Mouse (Mus musculus): ENCODE measurements at regions not wholly inside any gene's neighbourhood (a gene's known extent, or its start where the extent isn't known, plus 50 kb on each side); places are given as distances from the start of the nearest gene placed in this dataset.

GRCm38 (mm10) chr2:128374926-128375325 is 216.1 kb upstream of the Spdye4c start:
- WGBS, result 95% methylated on average over 5 of the region's 5 CpGs
- peaks cover 3% of the 10 kb centered on the region; the same call in 1 of the 2 replicates for H3K4me1 ChIP-seq (replicated peaks; ENCODE audit: control insufficient read depth, insufficient read depth, low read length)
- DNase-seq, result no peak

GRCm38 (mm10) chr2:128375827-128376226 is 215.2 kb upstream of the Spdye4c start:
- WGBS, result 90% methylated on average over 3 of the region's 3 CpGs
- Histone ChIP-seq H3K4me1 (replicated peaks; ENCODE audit: control insufficient read depth, insufficient read depth, low read length) (peaks cover 3% of the 10 kb centered on the region; the same call in 1 of the 2 replicates), H3K4me3 (ENCODE audit: control insufficient read depth, insufficient read depth, low read length) (no peak overlapping the region), H3K27ac (ENCODE audit: control insufficient read depth, insufficient read depth, low read length) (no peak overlapping the region), H3K36me3 (ENCODE audit: control insufficient read depth, insufficient read depth, low read length) (no peaks in the 10 kb centered on the region), H3K27me3 (ENCODE audit: control insufficient read depth, insufficient read depth, low read length) (no peaks in the 10 kb centered on the region)
- no peak for DNase-seq
- TF ChIP-seq CTCF (IDR thresholded peaks at IDR 0.05; ENCODE audit: borderline replicate concordance, control insufficient read depth, extremely low read depth, insufficient read depth, low read length, poor library complexity) (no peak), POLR2A (IDR thresholded peaks at IDR 0.05; ENCODE audit: control insufficient read depth, extremely low read depth, insufficient read depth, low read length, poor library complexity) (no peak)

More at GRCm38 (mm10) chr2:128374926-128375325, 216.1 kb upstream of the Spdye4c start:
- TF ChIP-seq POLR2A (IDR thresholded peaks at IDR 0.05; ENCODE audit: control insufficient read depth, extremely low read depth, insufficient read depth, low read length, poor library complexity), result no peak
- TF ChIP-seq CTCF (IDR thresholded peaks at IDR 0.05; ENCODE audit: borderline replicate concordance, control insufficient read depth, extremely low read depth, insufficient read depth, low read length, poor library complexity), result no peak
- H3K36me3 ChIP-seq (ENCODE audit: control insufficient read depth, insufficient read depth, low read length), result no peaks in the 10 kb centered on the region
- no peaks in the 10 kb centered on the region for H3K27me3 ChIP-seq (ENCODE audit: control insufficient read depth, insufficient read depth, low read length)
- H3K4me3 ChIP-seq (ENCODE audit: control insufficient read depth, insufficient read depth, low read length), result no peak overlapping the region
- H3K27ac ChIP-seq (ENCODE audit: control insufficient read depth, insufficient read depth, low read length), result no peak overlapping the region

- DNase-seq, result no peak
- no peak overlapping the region for H3K4me3 ChIP-seq (ENCODE audit: control insufficient read depth, insufficient read depth, low read length)
- no peaks in the 10 kb centered on the region for H3K36me3 ChIP-seq (ENCODE audit: control insufficient read depth, insufficient read depth, low read length)
- H3K27me3 ChIP-seq (ENCODE audit: control insufficient read depth, insufficient read depth, low read length), result no peaks in the 10 kb centered on the region
- 89% methylated on average over 6 of the region's 6 CpGs for WGBS
- peaks cover 6% of the 10 kb centered on the region; the same call in 1 of the 2 replicates for H3K4me1 ChIP-seq (replicated peaks; ENCODE audit: control insufficient read depth, insufficient read depth, low read length)
- no peak overlapping the region for H3K27ac ChIP-seq (ENCODE audit: control insufficient read depth, insufficient read depth, low read length)
- TF ChIP-seq CTCF (IDR thresholded peaks at IDR 0.05; ENCODE audit: borderline replicate concordance, control insufficient read depth, extremely low read depth, insufficient read depth, low read length, poor library complexity) (no peak), POLR2A (IDR thresholded peaks at IDR 0.05; ENCODE audit: control insufficient read depth, extremely low read depth, insufficient read depth, low read length, poor library complexity) (no peak)
Measured at GRCm38 (mm10) chr2:128377176-128377575, 213.8 kb upstream of the Spdye4c start.

- Histone ChIP-seq H3K27ac (ENCODE audit: control insufficient read depth, insufficient read depth, low read length) (no peak overlapping the region), H3K4me1 (replicated peaks; ENCODE audit: control insufficient read depth, insufficient read depth, low read length) (peaks cover 6% of the 10 kb centered on the region; the same call in 1 of the 2 replicates), H3K36me3 (ENCODE audit: control insufficient read depth, insufficient read depth, low read length) (no peaks in the 10 kb centered on the region), H3K27me3 (ENCODE audit: control insufficient read depth, insufficient read depth, low read length) (no peaks in the 10 kb centered on the region), H3K4me3 (ENCODE audit: control insufficient read depth, insufficient read depth, low read length) (no peak overlapping the region)
- DNase-seq, result no peak
- no peak for TF ChIP-seq CTCF (IDR thresholded peaks at IDR 0.05; ENCODE audit: borderline replicate concordance, control insufficient read depth, extremely low read depth, insufficient read depth, low read length, poor library complexity)
- no peak for TF ChIP-seq POLR2A (IDR thresholded peaks at IDR 0.05; ENCODE audit: control insufficient read depth, extremely low read depth, insufficient read depth, low read length, poor library complexity)
- WGBS, result 86% methylated on average over 10 of the region's 10 CpGs
Measured at GRCm38 (mm10) chr2:128377680-128378079, 213.3 kb upstream of the Spdye4c start.

GRCm38 (mm10) chr2:128378456-128378855 is 212.6 kb upstream of the Spdye4c start:
- Histone ChIP-seq H3K4me1 (replicated peaks; ENCODE audit: control insufficient read depth, insufficient read depth, low read length) (peaks cover 6% of the 10 kb centered on the region; the same call in 1 of the 2 replicates), H3K4me3 (ENCODE audit: control insufficient read depth, insufficient read depth, low read length) (no peak overlapping the region), H3K27ac (ENCODE audit: control insufficient read depth, insufficient read depth, low read length) (no peak overlapping the region), H3K27me3 (ENCODE audit: control insufficient read depth, insufficient read depth, low read length) (no peaks in the 10 kb centered on the region), H3K36me3 (ENCODE audit: control insufficient read depth, insufficient read depth, low read length) (no peaks in the 10 kb centered on the region)
- no peak for DNase-seq
- TF ChIP-seq POLR2A (IDR thresholded peaks at IDR 0.05; ENCODE audit: control insufficient read depth, extremely low read depth, insufficient read depth, low read length, poor library complexity) (no peak), CTCF (IDR thresholded peaks at IDR 0.05; ENCODE audit: borderline replicate concordance, control insufficient read depth, extremely low read depth, insufficient read depth, low read length, poor library complexity) (no peak)
- WGBS, result 83% methylated on average over 7 of the region's 7 CpGs

- WGBS, result 93% methylated on average over 8 of the region's 8 CpGs
- no peak for DNase-seq
- TF ChIP-seq POLR2A (IDR thresholded peaks at IDR 0.05; ENCODE audit: control insufficient read depth, extremely low read depth, insufficient read depth, low read length, poor library complexity), result no peak
- TF ChIP-seq CTCF (IDR thresholded peaks at IDR 0.05; ENCODE audit: borderline replicate concordance, control insufficient read depth, extremely low read depth, insufficient read depth, low read length, poor library complexity), result no peak
- H3K27me3 ChIP-seq (ENCODE audit: control insufficient read depth, insufficient read depth, low read length), result no peaks in the 10 kb centered on the region
- no peak overlapping the region for H3K27ac ChIP-seq (ENCODE audit: control insufficient read depth, insufficient read depth, low read length)
- H3K36me3 ChIP-seq (ENCODE audit: control insufficient read depth, insufficient read depth, low read length), result no peaks in the 10 kb centered on the region
- no peak overlapping the region for H3K4me3 ChIP-seq (ENCODE audit: control insufficient read depth, insufficient read depth, low read length)
- H3K4me1 ChIP-seq (replicated peaks; ENCODE audit: control insufficient read depth, insufficient read depth, low read length), result peaks cover 6% of the 10 kb centered on the region; the same call in 1 of the 2 replicates
Measured at GRCm38 (mm10) chr2:128379151-128379550, 211.9 kb upstream of the Spdye4c start.

GRCm38 (mm10) chr2:128379554-128379953 is 211.5 kb upstream of the Spdye4c start:
- no peak overlapping the region for H3K27ac ChIP-seq (ENCODE audit: control insufficient read depth, insufficient read depth, low read length)
- H3K4me1 ChIP-seq (replicated peaks; ENCODE audit: control insufficient read depth, insufficient read depth, low read length), result peaks cover 6% of the 10 kb centered on the region; the same call in 1 of the 2 replicates
- no peak for TF ChIP-seq CTCF (IDR thresholded peaks at IDR 0.05; ENCODE audit: borderline replicate concordance, control insufficient read depth, extremely low read depth, insufficient read depth, low read length, poor library complexity)
- TF ChIP-seq POLR2A (IDR thresholded peaks at IDR 0.05; ENCODE audit: control insufficient read depth, extremely low read depth, insufficient read depth, low read length, poor library complexity), result no peak
- H3K4me3 ChIP-seq (ENCODE audit: control insufficient read depth, insufficient read depth, low read length), result no peak overlapping the region
- no peaks in the 10 kb centered on the region for H3K27me3 ChIP-seq (ENCODE audit: control insufficient read depth, insufficient read depth, low read length)
- H3K36me3 ChIP-seq (ENCODE audit: control insufficient read depth, insufficient read depth, low read length), result no peaks in the 10 kb centered on the region
- DNase-seq, result no peak
- 87% methylated on average over 8 of the region's 8 CpGs for WGBS
